Mouse (Mus musculus) MEL (cell line): ENCODE results near the gene Stk39. TPM values are rescaled to one million over a fixed set of nuclear protein-coding genes. Genes with fewer than 3 reads are reported as not detected.

Experiments used
- DNase-seq: peaks from one replicate; pipeline ENCODE4 v3.0.0; 2011; ENCODE audit warnings: low read depth, low spot score
- H3K27ac ChIP-seq: 2 replicates; pipeline ENCODE4 v1.5.1; 2012; ENCODE audit warnings: low read depth, mild to moderate bottlenecking, control low read depth, low read length, moderate library complexity; ENCODE audit not compliant: control insufficient read depth
- H3K27me3 ChIP-seq, 2 experiments: fragments of 150-350 bp in 1 of 2; sonication (generic) in 1 of 2; 2 replicates each; pipeline ENCODE4 v1.6.1; 2012; ENCODE audit warnings: low read length in 2 of 2, mild to moderate bottlenecking in 2 of 2, improper control_type of control experiment in 1 of 2, moderate library complexity in 1 of 2; ENCODE audit not compliant: insufficient read depth in 2 of 2, control insufficient read depth in 1 of 2
- H3K36me3 ChIP-seq, 2 experiments: 2 replicates each; pipeline ENCODE4 v1.6.1; 2012 to 2014; ENCODE audit warnings: low read length in 2 of 2, improper control_type of control experiment in 1 of 2, inconsistent platforms in 1 of 2, mild to moderate bottlenecking in 1 of 2; ENCODE audit not compliant: insufficient read depth in 2 of 2, control insufficient read depth in 1 of 2
- H3K4me1 ChIP-seq, 2 experiments: fragments of 150-350 bp in 1 of 2; sonication (generic) in 1 of 2; 2 replicates each; pipeline ENCODE4 v1.6.1; 2012; ENCODE audit warnings: low read length in 2 of 2, improper control_type of control experiment in 1 of 2, mild to moderate bottlenecking in 1 of 2; ENCODE audit not compliant: insufficient read depth in 2 of 2, control insufficient read depth in 1 of 2
- H3K4me3 ChIP-seq, 2 experiments: fragments of 150-350 bp in 1 of 2; sonication (generic) in 1 of 2; 2 replicates each; pipeline ENCODE4 v1.5.1; 2012; ENCODE audit warnings: low read depth in 2 of 2, low read length in 2 of 2, mild to moderate bottlenecking in 2 of 2, moderate library complexity in 2 of 2, control low read depth in 1 of 2, improper control_type of control experiment in 1 of 2; ENCODE audit not compliant: control insufficient read depth in 1 of 2, insufficient read depth in 1 of 2
- H3K79me2 ChIP-seq: 2 replicates; pipeline ENCODE4 v1.6.1; 2012; ENCODE audit warnings: mild to moderate bottlenecking, low read length, moderate library complexity; ENCODE audit not compliant: control insufficient read depth, poor library complexity, insufficient read depth
- H3K9ac ChIP-seq: 2 replicates; pipeline ENCODE4 v1.6.1; 2012; ENCODE audit warnings: low read depth, mild to moderate bottlenecking, control low read depth, low read length, moderate library complexity; ENCODE audit not compliant: control insufficient read depth, poor library complexity, severe bottlenecking
- H3K9me3 ChIP-seq: fragments of 150-350 bp; sonication (generic); replicated peaks from 2 replicates; pipeline ENCODE4 v1.6.1; 2012; ENCODE audit warnings: mild to moderate bottlenecking, low read length, improper control_type of control experiment, moderate library complexity; ENCODE audit not compliant: insufficient read depth
- BHLHE40 ChIP-seq: IDR thresholded peaks from 2 replicates; pipeline ENCODE4 v1.6.1; 2012; ENCODE audit warnings: low read depth, mild to moderate bottlenecking, inconsistent platforms, low read length, improper control_type of control experiment, borderline replicate concordance
- CHD1 ChIP-seq: IDR thresholded peaks from 2 replicates; pipeline ENCODE4 v1.6.1; 2012; ENCODE audit warnings: low read depth, mild to moderate bottlenecking, inconsistent platforms, low read length, improper control_type of control experiment
- E2F4 ChIP-seq: IDR thresholded peaks from 2 replicates; pipeline ENCODE4 v1.6.1; 2011; ENCODE audit warnings: low read depth, low read length, improper control_type of control experiment, borderline replicate concordance
- HCFC1 ChIP-seq: IDR thresholded peaks from 2 replicates; pipeline ENCODE4 v1.6.1; 2012; ENCODE audit warnings: low read depth, mild to moderate bottlenecking, inconsistent platforms, low read length, improper control_type of control experiment, moderate library complexity
- MXI1 ChIP-seq: IDR thresholded peaks from 2 replicates; pipeline ENCODE4 v1.6.1; 2011; ENCODE audit warnings: mild to moderate bottlenecking, low read depth, low read length, improper control_type of control experiment
- MYB ChIP-seq: IDR thresholded peaks from 2 replicates; pipeline ENCODE4 v1.6.1; 2011; ENCODE audit warnings: mild to moderate bottlenecking, low read depth, low read length, improper control_type of control experiment
- MYC ChIP-seq: IDR thresholded peaks from 2 replicates; pipeline ENCODE4 v1.6.1; 2011; ENCODE audit warnings: low read depth, mild to moderate bottlenecking, low read length, improper control_type of control experiment, moderate library complexity
- POLR2AphosphoS5 ChIP-seq: IDR thresholded peaks from 2 replicates; pipeline ENCODE4 v1.6.1; 2012; ENCODE audit warnings: low read depth, borderline replicate concordance, mild to moderate bottlenecking, inconsistent platforms, low read length, moderate library complexity, mixed read lengths
- RAD21 ChIP-seq: IDR thresholded peaks from 2 replicates; pipeline ENCODE4 v1.6.1; 2011; ENCODE audit warnings: mild to moderate bottlenecking, low read depth, low read length, improper control_type of control experiment
- SIN3A ChIP-seq: IDR thresholded peaks from 2 replicates; pipeline ENCODE4 v1.6.1; 2012; ENCODE audit warnings: low read length, improper control_type of control experiment, inconsistent platforms
- TAL1 ChIP-seq: IDR thresholded peaks from 2 replicates; pipeline ENCODE4 v1.6.1; 2012; ENCODE audit warnings: mild to moderate bottlenecking, inconsistent platforms, low read length, moderate library complexity, mixed read lengths
- USF1 ChIP-seq: IDR thresholded peaks from 2 replicates; pipeline ENCODE4 v1.6.1; 2014; ENCODE audit warnings: low read depth, mild to moderate bottlenecking, inconsistent platforms, low read length, improper control_type of control experiment, moderate library complexity
- polyA plus RNA-seq, 2 experiments: library from polyadenylated mRNA; stranded (reverse) in 1 of 2; unstranded in 1 of 2; fragments of >175 nt in 1 of 2; fragments of >200 nt in 1 of 2; gene quantifications; 2 replicates each; pipeline versions ENCODE4 v1.2.1 to v1.2.4; 2012; ENCODE audit warnings: low replicate concordance in 2 of 2, low read depth in 1 of 2; ENCODE audit not compliant: insufficient read length in 2 of 2, insufficient read depth in 1 of 2, missing spikeins in 1 of 2
- total RNA-seq: library from RNA; depleted of rRNA; stranded (reverse); fragments of 300-350 nt; gene quantifications from 2 replicates; pipeline ENCODE4 v1.2.3, GENCODE M21; 2012

Stk39 gene
- total and polyA plus RNA-seq, 3 experiments, result not detected

GRCm38 (mm10) chr2:68435494-68436255 lies 36.4 kb downstream of the Stk39 start:
- Histone ChIP-seq H3K27me3 (no peaks in the 10 kb centered on the region), H3K4me3 (no peak overlapping the region), H3K36me3 (no peaks in the 10 kb centered on the region), H3K9ac (no peak overlapping the region), H3K9me3 (no peaks in the 10 kb centered on the region), H3K79me2 (no peaks in the 10 kb centered on the region), H3K27ac (no peak overlapping the region), H3K4me1 (no peaks in the 10 kb centered on the region)
- DNase-seq, result no peak
- TF ChIP-seq MXI1 (no peak), HCFC1 (no peak), MYC (no peak), E2F4 (no peak), BHLHE40 (no peak), MYB (no peak), CHD1 (no peak), SIN3A (no peak), POLR2AphosphoS5 (no peak), USF1 (no peak)

- Histone ChIP-seq H3K27ac (no peak overlapping the region), H3K9me3 (no peaks in the 10 kb centered on the region), H3K36me3 (no peaks in the 10 kb centered on the region), H3K4me1 (no peaks in the 10 kb centered on the region), H3K4me3 (no peak overlapping the region), H3K79me2 (no peaks in the 10 kb centered on the region), H3K9ac (no peak overlapping the region), H3K27me3 (no peaks in the 10 kb centered on the region)
- DNase-seq, result no peak
- no peak for TF ChIP-seq CHD1
- TF ChIP-seq TAL1, result no peak
These were observed 37.1 kb downstream of the Stk39 start for GRCm38 (mm10) chr2:68434997-68435396.

- H3K79me2 ChIP-seq, result no peaks in the 10 kb centered on the region
- H3K27ac ChIP-seq, result no peak overlapping the region
- TF ChIP-seq POLR2AphosphoS5 (no peak), MXI1 (no peak), RAD21 (no peak)
- H3K36me3 ChIP-seq, result no peaks in the 10 kb centered on the region
- no peak overlapping the region for H3K9ac ChIP-seq
- H3K4me3 ChIP-seq, result no peak overlapping the region
- DNase-seq, result no peak
- H3K27me3 ChIP-seq, result no peaks in the 10 kb centered on the region
- H3K4me1 ChIP-seq, result no peaks in the 10 kb centered on the region
- no peaks in the 10 kb centered on the region for H3K9me3 ChIP-seq
These were observed 37.5 kb downstream of the Stk39 start for GRCm38 (mm10) chr2:68434576-68434975.
